Mouse (Mus musculus) MEL (cell line): ENCODE results near the gene Tfe3. TPM values are rescaled to one million over a fixed set of nuclear protein-coding genes. Genes with fewer than 3 reads are reported as not detected.

Experiments
- DNase-seq: peaks from one replicate; pipeline ENCODE4 v3.0.0; 2011; ENCODE audit warnings: low read depth, low spot score
- H3K27ac ChIP-seq: 2 replicates; pipeline ENCODE4 v1.5.1; 2012; ENCODE audit warnings: low read depth, mild to moderate bottlenecking, control low read depth, low read length, moderate library complexity; ENCODE audit not compliant: control insufficient read depth
- H3K27me3 ChIP-seq, 2 experiments: fragments of 150-350 bp in 1 of 2; sonication (generic) in 1 of 2; 2 replicates each; pipeline ENCODE4 v1.6.1; 2012; ENCODE audit warnings: low read length in 2 of 2, mild to moderate bottlenecking in 2 of 2, improper control_type of control experiment in 1 of 2, moderate library complexity in 1 of 2; ENCODE audit not compliant: insufficient read depth in 2 of 2, control insufficient read depth in 1 of 2
- H3K36me3 ChIP-seq, 2 experiments: 2 replicates each; pipeline ENCODE4 v1.6.1; 2012 to 2014; ENCODE audit warnings: low read length in 2 of 2, improper control_type of control experiment in 1 of 2, inconsistent platforms in 1 of 2, mild to moderate bottlenecking in 1 of 2; ENCODE audit not compliant: insufficient read depth in 2 of 2, control insufficient read depth in 1 of 2
- H3K4me1 ChIP-seq, 2 experiments: fragments of 150-350 bp in 1 of 2; sonication (generic) in 1 of 2; 2 replicates each; pipeline ENCODE4 v1.6.1; 2012; ENCODE audit warnings: low read length in 2 of 2, improper control_type of control experiment in 1 of 2, mild to moderate bottlenecking in 1 of 2; ENCODE audit not compliant: insufficient read depth in 2 of 2, control insufficient read depth in 1 of 2
- H3K4me3 ChIP-seq, 2 experiments: fragments of 150-350 bp in 1 of 2; sonication (generic) in 1 of 2; 2 replicates each; pipeline ENCODE4 v1.5.1; 2012; ENCODE audit warnings: low read depth in 2 of 2, low read length in 2 of 2, mild to moderate bottlenecking in 2 of 2, moderate library complexity in 2 of 2, control low read depth in 1 of 2, improper control_type of control experiment in 1 of 2; ENCODE audit not compliant: control insufficient read depth in 1 of 2, insufficient read depth in 1 of 2
- H3K79me2 ChIP-seq: 2 replicates; pipeline ENCODE4 v1.6.1; 2012; ENCODE audit warnings: mild to moderate bottlenecking, low read length, moderate library complexity; ENCODE audit not compliant: control insufficient read depth, poor library complexity, insufficient read depth
- H3K9ac ChIP-seq: 2 replicates; pipeline ENCODE4 v1.6.1; 2012; ENCODE audit warnings: low read depth, mild to moderate bottlenecking, control low read depth, low read length, moderate library complexity; ENCODE audit not compliant: control insufficient read depth, poor library complexity, severe bottlenecking
- H3K9me3 ChIP-seq: fragments of 150-350 bp; sonication (generic); replicated peaks from 2 replicates; pipeline ENCODE4 v1.6.1; 2012; ENCODE audit warnings: mild to moderate bottlenecking, low read length, improper control_type of control experiment, moderate library complexity; ENCODE audit not compliant: insufficient read depth
- BHLHE40 ChIP-seq: IDR thresholded peaks from 2 replicates; pipeline ENCODE4 v1.6.1; 2012; ENCODE audit warnings: low read depth, mild to moderate bottlenecking, inconsistent platforms, low read length, improper control_type of control experiment, borderline replicate concordance
- CTCF ChIP-seq, 3 experiments: IDR thresholded peaks in 2 of 3; conservative IDR thresholded peaks in 1 of 3; 2 replicates each; pipeline ENCODE4 v1.5.1; 2011 to 2012; ENCODE audit warnings: low read length in 3 of 3, low read depth in 2 of 3, mild to moderate bottlenecking in 2 of 3, improper control_type of control experiment in 1 of 3, inconsistent platforms in 1 of 3, mixed read lengths in 1 of 3, moderate library complexity in 1 of 3; ENCODE audit not compliant: control insufficient read depth in 1 of 3, insufficient read depth in 1 of 3, poor library complexity in 1 of 3, severe bottlenecking in 1 of 3
- ELF1 ChIP-seq: IDR thresholded peaks from 2 replicates; pipeline ENCODE4 v1.6.1; 2014; ENCODE audit warnings: low read depth, mild to moderate bottlenecking, inconsistent platforms, low read length, improper control_type of control experiment, moderate library complexity
- JUND ChIP-seq: IDR thresholded peaks from 2 replicates; pipeline ENCODE4 v1.6.1; 2011; ENCODE audit warnings: low read depth, mild to moderate bottlenecking, improper control_type of control experiment, low read length
- MAX ChIP-seq: IDR thresholded peaks from 2 replicates; pipeline ENCODE4 v1.6.1; 2011; ENCODE audit warnings: low read length, improper control_type of control experiment
- MAZ ChIP-seq: IDR thresholded peaks from 2 replicates; pipeline ENCODE4 v1.6.1; 2012; ENCODE audit warnings: low read depth, mild to moderate bottlenecking, inconsistent platforms, low read length, improper control_type of control experiment
- MEF2A ChIP-seq: IDR thresholded peaks from 2 replicates; pipeline ENCODE4 v1.6.1; 2014; ENCODE audit warnings: low read depth, mild to moderate bottlenecking, inconsistent platforms, low read length, improper control_type of control experiment; ENCODE audit not compliant: poor library complexity, insufficient replicate concordance, severe bottlenecking; ENCODE audit errors: extremely low read depth
- NELFE ChIP-seq: IDR thresholded peaks from 2 replicates; pipeline ENCODE4 v1.6.1; 2011; ENCODE audit warnings: low read depth, low read length, improper control_type of control experiment
- NRF1 ChIP-seq: IDR thresholded peaks from 2 replicates; pipeline ENCODE4 v1.6.1; 2014; ENCODE audit warnings: low read depth, mild to moderate bottlenecking, inconsistent platforms, low read length, improper control_type of control experiment, moderate library complexity; ENCODE audit not compliant: poor library complexity, insufficient read depth, severe bottlenecking
- POLR2A ChIP-seq, 2 experiments: IDR thresholded peaks; 2 replicates each; pipeline ENCODE4 v1.6.1; 2011 to 2012; ENCODE audit warnings: low read length in 2 of 2, mild to moderate bottlenecking in 2 of 2, control low read depth in 1 of 2, improper control_type of control experiment in 1 of 2, low read depth in 1 of 2, moderate library complexity in 1 of 2; ENCODE audit not compliant: control insufficient read depth in 1 of 2, insufficient read depth in 1 of 2, poor library complexity in 1 of 2
- POLR2AphosphoS2 ChIP-seq: IDR thresholded peaks from 2 replicates; pipeline ENCODE4 v1.6.1; 2011; ENCODE audit warnings: low read length, improper control_type of control experiment
- RAD21 ChIP-seq: IDR thresholded peaks from 2 replicates; pipeline ENCODE4 v1.6.1; 2011; ENCODE audit warnings: mild to moderate bottlenecking, low read depth, low read length, improper control_type of control experiment
- SMC3 ChIP-seq: IDR thresholded peaks from 2 replicates; pipeline ENCODE4 v1.6.1; 2011; ENCODE audit warnings: low read depth, low read length, improper control_type of control experiment
- TAL1 ChIP-seq: IDR thresholded peaks from 2 replicates; pipeline ENCODE4 v1.6.1; 2012; ENCODE audit warnings: mild to moderate bottlenecking, inconsistent platforms, low read length, moderate library complexity, mixed read lengths
- USF1 ChIP-seq: IDR thresholded peaks from 2 replicates; pipeline ENCODE4 v1.6.1; 2014; ENCODE audit warnings: low read depth, mild to moderate bottlenecking, inconsistent platforms, low read length, improper control_type of control experiment, moderate library complexity
- ZC3H11A ChIP-seq: IDR thresholded peaks from 2 replicates; pipeline ENCODE4 v1.6.1; 2012; ENCODE audit warnings: low read depth, mild to moderate bottlenecking, inconsistent platforms, low read length, improper control_type of control experiment
- ZMIZ1 ChIP-seq: IDR thresholded peaks from 2 replicates; pipeline ENCODE4 v1.6.1; 2012; ENCODE audit warnings: low read depth, mild to moderate bottlenecking, inconsistent platforms, low read length, improper control_type of control experiment, moderate library complexity
- polyA plus RNA-seq, 2 experiments: library from polyadenylated mRNA; stranded (reverse) in 1 of 2; unstranded in 1 of 2; fragments of >175 nt in 1 of 2; fragments of >200 nt in 1 of 2; gene quantifications; 2 replicates each; pipeline versions ENCODE4 v1.2.1 to v1.2.4; 2012; ENCODE audit warnings: low replicate concordance in 2 of 2, low read depth in 1 of 2; ENCODE audit not compliant: insufficient read length in 2 of 2, insufficient read depth in 1 of 2, missing spikeins in 1 of 2
- total RNA-seq: library from RNA; depleted of rRNA; stranded (reverse); fragments of 300-350 nt; gene quantifications from 2 replicates; pipeline ENCODE4 v1.2.3, GENCODE M21; 2012

The Tfe3 gene
- total and polyA plus RNA-seq, 3 experiments = 20.6 to 64.7 TPM; not detected in 1

DNA sequence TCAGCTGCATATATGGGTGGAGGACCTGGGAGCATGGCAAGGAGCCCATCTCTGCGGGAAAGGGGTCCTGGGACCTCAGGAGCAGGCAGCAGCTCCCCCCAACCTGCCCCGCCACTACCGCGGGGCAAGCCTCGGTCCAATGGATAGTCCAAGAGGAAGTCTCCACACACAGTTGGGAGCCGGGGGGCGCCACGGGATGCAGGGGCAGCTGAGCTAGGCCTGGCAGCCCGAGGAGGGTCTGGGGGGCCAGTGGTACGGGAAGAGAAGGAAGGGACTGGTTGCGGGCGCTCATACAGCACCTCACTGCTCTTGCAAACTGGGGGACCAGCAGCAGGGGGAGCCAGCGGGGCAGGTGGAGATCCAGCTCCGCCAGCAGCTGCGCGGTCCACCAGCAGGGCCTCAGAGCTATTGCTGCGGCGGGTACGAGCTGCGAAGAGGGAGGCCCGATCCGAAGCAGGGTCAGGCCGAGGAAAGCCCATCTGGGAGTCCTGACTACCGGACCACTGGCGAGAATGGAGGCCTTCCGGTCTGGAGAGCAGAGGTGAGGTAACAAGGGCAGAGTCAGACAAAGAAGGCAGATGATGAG lies 28.7 kb upstream of the Tfe3 start:
- H3K9me3 ChIP-seq = no peaks in the 10 kb centered on the region
- H3K4me1 ChIP-seq = peaks cover 0 to 11% of the 10 kb centered on the region in 2 experiments; a peak in 1 of 4 replicates
- H3K9ac ChIP-seq = peak overlapping the region; percentile 82
- no peaks in the 10 kb centered on the region; the same call in 1 of the 2 replicates for H3K79me2 ChIP-seq
- H3K4me3 ChIP-seq = peak overlapping the region; percentile 63 to 71
- H3K36me3 ChIP-seq = peaks cover 0 to 2% of the 10 kb centered on the region in 2 experiments; a peak in 1 of 4 replicates
- peak; percentile 91 for DNase-seq
- no peak for TF ChIP-seq JUND
- TF ChIP-seq RAD21 = peak; percentile 59
- peak; percentile 74 for TF ChIP-seq SMC3
- TF ChIP-seq NELFE = 0 out of 2 replicates have a peak, but pooled peaks have one; percentile 19
- TF ChIP-seq TAL1 = no peak
- TF ChIP-seq ELF1 = no peak
- TF ChIP-seq BHLHE40 = no peak
- peak; percentile 26; the same call in 1 of the 2 replicates for TF ChIP-seq ZC3H11A
- TF ChIP-seq NRF1 = peak; percentile 46; the same call in 1 of the 2 replicates
- TF ChIP-seq POLR2A (IDR thresholded peaks at IDR 0.05; ENCODE audit: control insufficient read depth in 1 of 2, insufficient read depth in 1 of 2, low read depth in 1 of 2, low read length in 2 of 2, poor library complexity in 1 of 2) = peak; percentile 56 to 57; a peak in 2 of 4 replicates
- no peak for TF ChIP-seq ZMIZ1
- no peak for TF ChIP-seq POLR2AphosphoS2
- peak; percentile 62 to 90 (median 87); a peak in 5 of 6 replicates for TF ChIP-seq CTCF (IDR thresholded peaks at IDR 0.05 in 2 of 3, conservative IDR thresholded peaks at IDR 0.05 in 1 of 3; ENCODE audit: control insufficient read depth in 1 of 3, insufficient read depth in 1 of 3, low read depth in 2 of 3, low read length in 3 of 3, poor library complexity in 1 of 3, severe bottlenecking in 1 of 3)
- TF ChIP-seq MEF2A = no peak
- TF ChIP-seq MAX = no peak
- TF ChIP-seq, all 39 proteins: peak for 7
- Histone ChIP-seq H3K27me3 (no peaks in the 10 kb centered on the region), H3K27ac (0 out of 2 replicates have a peak overlapping the region, but pooled peaks have one; percentile 21)

GRCm38 (mm10) chrX:7739336-7740081 lies 22.9 kb upstream of the Tfe3 start:
- Histone ChIP-seq H3K36me3 (peaks cover 0 to 2% of the 10 kb centered on the region in 2 experiments; a peak in 1 of 4 replicates), H3K9ac (no peak overlapping the region), H3K79me2 (no peaks in the 10 kb centered on the region), H3K27me3 (no peaks in the 10 kb centered on the region), H3K27ac (no peak overlapping the region), H3K9me3 (no peaks in the 10 kb centered on the region), H3K4me3 (no peak overlapping the region), H3K4me1 (peaks cover 10 to 14% of the 10 kb centered on the region in 2 experiments)
- no peak for TF ChIP-seq USF1
- TF ChIP-seq MAZ = no peak
- TF ChIP-seq ZMIZ1 = no peak
- no peak for TF ChIP-seq SMC3
- no peak for TF ChIP-seq MAX
- DNase-seq = no peak
